Mouse (Mus musculus) limb, embryonic 12.5 days (tissue): ENCODE measurements around the gene Cela1. TPM values are rescaled to one million over a fixed set of nuclear protein-coding genes. Genes with fewer than 3 reads are reported as not detected.
A peak's percentile ranks its signal among the peaks of the same experiment; 100 is the strongest.

Source experiments
- ATAC-seq: fragments of 200-750 bp; cut with Nextera tagmentation; 2 replicates; pipeline ENCODE4 v1.8.0; 2017; ENCODE audit warnings: low read depth, moderate TSS enrichment; ENCODE audit not compliant: insufficient number of reproducible peaks, insufficient read depth, low FRiP score, low TSS enrichment
- H3K27ac ChIP-seq: fragments of 300-500 bp; sonication (generic); 2 replicates; pipeline ENCODE4 v1.5.1; 2016; ENCODE audit warnings: mild to moderate bottlenecking, moderate library complexity
- H3K27me3 ChIP-seq: fragments of 300-500 bp; sonication (generic); 2 replicates; pipeline ENCODE4 v1.6.1; 2016; ENCODE audit warnings: mild to moderate bottlenecking, moderate library complexity
- H3K36me3 ChIP-seq: fragments of 300-500 bp; sonication (generic); 2 replicates; pipeline ENCODE4 v1.6.1; 2016; ENCODE audit warnings: mild to moderate bottlenecking, moderate library complexity
- H3K4me1 ChIP-seq: fragments of 300-500 bp; sonication (generic); replicated peaks from 2 replicates; pipeline ENCODE4 v1.6.1; 2016
- H3K4me2 ChIP-seq: fragments of 300-500 bp; sonication (generic); 2 replicates; pipeline ENCODE4 v1.6.1; 2016; ENCODE audit warnings: mild to moderate bottlenecking, moderate library complexity
- H3K4me3 ChIP-seq: fragments of 300-500 bp; sonication (generic); replicated peaks from 2 replicates; pipeline ENCODE4 v1.5.1; 2016; ENCODE audit warnings: mild to moderate bottlenecking
- H3K9ac ChIP-seq: fragments of 300-500 bp; sonication (generic); replicated peaks from 2 replicates; pipeline ENCODE4 v1.6.1; 2016; ENCODE audit warnings: mild to moderate bottlenecking, moderate library complexity
- H3K9me3 ChIP-seq: fragments of 300-500 bp; sonication (generic); 2 replicates; pipeline ENCODE4 v1.6.1; 2016; ENCODE audit warnings: mild to moderate bottlenecking, moderate library complexity
- WGBS: fragments of 180-500 bp; shearing (Covaris S2); methylation state at CpG from one replicate; pipeline ENCODE4 v1.1.7; 2016; 5-methylcytosine and 5-hydroxymethylcytosine counted together
- polyA plus RNA-seq: library from polyadenylated mRNA; unstranded; fragments of >200 nt; fragmentation: Nextera tagmentation; extraction: Ambion mirVana; gene quantifications from 2 replicates; pipeline ENCODE4 v1.2.1, GENCODE M21; 2016

Cela1 gene
- polyA plus RNA-seq, 1 experiment from 2014 or later: 1.1 TPM

DNA sequence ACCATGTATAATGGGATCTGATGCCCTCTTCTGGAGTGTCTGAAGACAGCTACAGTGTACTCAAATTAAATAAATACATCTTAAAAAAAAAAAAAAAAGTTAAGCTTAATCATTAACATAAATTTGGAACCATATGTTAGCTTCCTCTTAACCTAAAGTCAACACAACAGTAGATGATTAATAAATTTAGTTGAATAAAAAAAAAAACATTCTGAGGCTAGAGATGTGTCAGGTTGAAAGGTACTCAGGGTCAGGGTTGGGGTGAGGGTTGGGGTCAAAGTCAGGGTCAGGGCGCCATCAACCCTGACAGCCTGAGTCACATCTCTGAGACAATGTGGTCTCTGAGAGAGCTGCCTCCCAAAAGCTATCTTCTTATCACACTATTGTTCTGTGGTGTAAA, 33.5 kb downstream of the Cela1 start:
- no peak overlapping the region for H3K4me3 ChIP-seq
- no peak overlapping the region for H3K4me2 ChIP-seq
- no peak for ATAC-seq
- WGBS: 85% methylated on average over 1 of the region's 1 CpGs
- no peaks in the 10 kb centered on the region for H3K9me3 ChIP-seq
- no peak overlapping the region for H3K27ac ChIP-seq
- H3K4me1 ChIP-seq: no peaks in the 10 kb centered on the region
- H3K36me3 ChIP-seq: no peaks in the 10 kb centered on the region
- no peak overlapping the region for H3K9ac ChIP-seq
- H3K27me3 ChIP-seq: no peaks in the 10 kb centered on the region; the same call in 1 of the 2 replicates

GRCm38 (mm10) chr15:100651610-100652009, 36.1 kb downstream of the Cela1 start:
- H3K4me2 ChIP-seq: no peak overlapping the region
- H3K27me3 ChIP-seq: no peaks in the 10 kb centered on the region
- H3K36me3 ChIP-seq: no peaks in the 10 kb centered on the region
- H3K27ac ChIP-seq: no peak overlapping the region
- 83% methylated on average over 9 of the region's 9 CpGs for WGBS
- no peaks in the 10 kb centered on the region for H3K4me1 ChIP-seq
- no peak overlapping the region for H3K4me3 ChIP-seq
- no peak overlapping the region for H3K9ac ChIP-seq
- ATAC-seq: no peak
- no peaks in the 10 kb centered on the region for H3K9me3 ChIP-seq

DNA sequence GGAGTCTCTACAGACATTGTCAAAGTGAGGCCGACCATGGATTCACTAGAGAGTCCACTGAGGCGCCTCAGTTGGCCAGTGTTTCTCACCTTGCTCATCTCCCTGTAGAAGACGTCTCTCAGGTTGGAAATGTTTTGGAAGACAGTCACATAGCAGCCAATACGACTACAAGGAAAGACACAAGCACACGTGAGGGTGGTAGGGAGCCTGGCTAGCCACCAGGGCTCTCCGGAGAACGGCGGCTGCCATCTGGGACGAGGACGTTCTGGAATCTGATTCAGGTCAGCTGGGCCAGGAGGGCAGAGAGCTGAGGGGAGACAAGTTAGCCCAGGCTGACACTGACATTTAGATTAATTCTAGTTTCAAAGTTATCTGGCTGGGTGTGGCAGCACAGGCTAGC, 37.6 kb downstream of the Cela1 start:
- ATAC-seq: no peak
- no peak overlapping the region for H3K27ac ChIP-seq
- H3K4me1 ChIP-seq: no peaks in the 10 kb centered on the region
- no peaks in the 10 kb centered on the region for H3K27me3 ChIP-seq
- H3K9me3 ChIP-seq: no peaks in the 10 kb centered on the region
- 82% methylated on average over 10 of the region's 10 CpGs for WGBS
- no peak overlapping the region for H3K4me3 ChIP-seq
- no peak overlapping the region for H3K4me2 ChIP-seq
- no peak overlapping the region for H3K9ac ChIP-seq
- no peaks in the 10 kb centered on the region for H3K36me3 ChIP-seq

DNA sequence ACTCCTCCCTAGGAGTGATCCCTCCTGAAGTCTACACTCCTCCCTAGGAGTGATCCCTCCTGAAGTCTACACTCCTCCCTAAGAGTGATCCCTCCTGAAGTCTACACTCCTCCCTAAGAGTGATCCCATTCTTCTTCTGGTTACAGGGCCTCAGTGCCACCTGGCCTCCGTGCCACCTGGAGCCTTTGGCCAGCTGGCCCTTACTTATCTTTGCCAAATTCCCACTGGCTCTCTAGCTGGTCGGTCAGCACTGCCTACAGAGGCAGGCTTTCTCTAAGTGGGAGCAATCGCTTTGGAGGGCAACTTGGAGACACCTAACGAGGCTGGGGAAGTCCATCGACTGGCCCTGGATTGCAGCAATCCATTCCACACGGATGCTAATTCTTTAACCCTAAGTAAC, 41.6 kb downstream of the Cela1 start:
- no peak overlapping the region for H3K27ac ChIP-seq
- H3K36me3 ChIP-seq: no peaks in the 10 kb centered on the region
- H3K4me3 ChIP-seq: no peak overlapping the region
- H3K9ac ChIP-seq: no peak overlapping the region
- H3K4me2 ChIP-seq: no peak overlapping the region
- no peaks in the 10 kb centered on the region for H3K27me3 ChIP-seq
- H3K9me3 ChIP-seq: no peaks in the 10 kb centered on the region
- no peaks in the 10 kb centered on the region for H3K4me1 ChIP-seq
- no peak for ATAC-seq
- WGBS: 69% methylated on average over 6 of the region's 6 CpGs

- Histone ChIP-seq H3K9me3 (no peaks in the 10 kb centered on the region), H3K36me3 (no peaks in the 10 kb centered on the region)
- ATAC-seq: no peak
Observed at GRCm38 (mm10) chr15:100642451-100642850, 45.3 kb downstream of the Cela1 start.

DNA sequence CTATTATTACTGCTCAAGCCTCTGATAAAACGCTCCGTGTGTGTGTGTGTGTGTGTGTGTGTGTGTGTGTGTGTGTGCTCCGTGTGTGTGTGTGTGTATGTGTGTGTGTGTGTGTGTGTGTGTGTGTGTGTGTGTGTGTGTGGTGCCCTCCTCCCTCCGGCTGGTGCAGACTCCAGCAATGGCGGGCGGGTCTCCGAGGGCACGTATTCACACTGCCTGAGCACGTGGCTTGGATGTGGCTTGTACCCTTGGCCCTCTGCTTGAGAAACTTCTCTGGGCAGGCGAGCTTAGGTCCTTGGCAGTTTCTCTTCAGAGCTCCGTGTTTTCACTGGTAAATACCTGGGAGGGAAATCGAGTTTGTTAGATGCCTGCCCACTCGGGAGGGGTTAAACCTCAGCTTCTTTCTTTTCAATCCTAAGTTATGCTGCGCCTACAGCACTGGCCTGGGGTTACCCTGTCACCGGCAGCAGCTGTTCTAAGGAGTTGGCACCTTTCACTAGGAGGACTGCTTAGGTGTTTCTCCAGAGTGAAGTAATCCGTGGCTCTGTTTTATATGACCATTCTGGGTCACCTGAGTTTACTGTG, 46.4 kb downstream of the Cela1 start:
- no peaks in the 10 kb centered on the region for H3K9me3 ChIP-seq
- no peaks in the 10 kb centered on the region for H3K36me3 ChIP-seq
- peaks cover 15% of the 10 kb centered on the region for H3K4me1 ChIP-seq
- H3K27me3 ChIP-seq: peaks cover 43% of the 10 kb centered on the region
- WGBS: 69% methylated on average over 16 of the region's 16 CpGs
- no peak overlapping the region for H3K4me3 ChIP-seq
- no peak overlapping the region for H3K27ac ChIP-seq
- no peak overlapping the region for H3K9ac ChIP-seq
- ATAC-seq: no peak
- no peak overlapping the region for H3K4me2 ChIP-seq

More at GRCm38 (mm10) chr15:100642451-100642850, 45.3 kb downstream of the Cela1 start:
- peaks cover 4% of the 10 kb centered on the region; the same call in 1 of the 2 replicates for H3K4me1 ChIP-seq
- H3K4me2 ChIP-seq: no peak overlapping the region
- H3K9ac ChIP-seq: no peak overlapping the region
- 92% methylated on average over 7 of the region's 7 CpGs for WGBS
- no peak overlapping the region for H3K4me3 ChIP-seq
- H3K27me3 ChIP-seq: peaks cover 31% of the 10 kb centered on the region
- H3K27ac ChIP-seq: no peak overlapping the region

DNA sequence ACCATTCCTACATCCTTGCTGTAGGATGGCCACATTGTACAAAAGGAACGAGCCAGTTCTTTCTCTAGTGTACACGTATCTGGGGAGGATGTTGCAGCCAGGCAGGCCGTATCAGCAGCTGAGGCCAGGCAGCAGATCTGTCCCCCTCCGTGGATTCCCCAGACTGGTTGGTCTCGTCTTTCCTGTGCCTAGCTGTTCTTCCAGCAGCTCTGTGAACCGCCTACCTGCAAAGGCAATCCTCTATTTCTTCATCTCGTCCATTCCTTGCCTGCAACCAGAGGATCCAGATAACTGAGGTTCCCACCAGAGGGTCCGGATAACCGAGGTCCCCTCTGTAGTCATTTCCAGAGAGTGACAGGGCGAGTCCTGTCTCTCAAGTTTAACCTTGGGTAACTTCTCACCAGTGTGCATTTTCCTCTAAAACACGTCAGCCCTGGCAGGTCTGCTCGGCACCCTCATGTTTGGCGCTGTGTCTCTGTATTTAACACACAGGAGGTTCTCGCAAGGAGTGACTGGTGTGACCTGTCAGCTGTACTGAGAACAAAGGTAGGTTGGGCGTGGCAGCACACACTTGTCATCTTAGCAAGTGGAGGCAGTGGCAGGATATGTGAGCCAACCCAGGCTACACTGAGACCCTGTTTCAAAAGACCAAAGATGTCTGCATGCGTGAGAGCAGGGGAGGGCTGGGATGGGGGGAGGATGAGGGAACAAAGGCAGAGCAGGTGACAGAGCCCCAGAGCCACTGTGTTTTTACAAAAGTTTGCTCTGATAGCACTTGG, 47.6 kb downstream of the Cela1 start:
- Histone ChIP-seq H3K9ac (no peak overlapping the region), H3K9me3 (no peaks in the 10 kb centered on the region), H3K27me3 (peaks cover 54% of the 10 kb centered on the region), H3K4me1 (peaks cover 24% of the 10 kb centered on the region), H3K36me3 (no peaks in the 10 kb centered on the region), H3K4me2 (no peak overlapping the region), H3K4me3 (no peak overlapping the region), H3K27ac (no peak overlapping the region)
- 73% methylated on average over 16 of the region's 16 CpGs for WGBS
- ATAC-seq: no peak

- H3K4me1 ChIP-seq: peaks cover 26% of the 10 kb centered on the region
Observed at GRCm38 (mm10) chr15:100637661-100638060, 50.1 kb downstream of the Cela1 start.

GRCm38 (mm10) chr15:100636700-100637501, 50.8 kb downstream of the Cela1 start, which contains the start of gene Smagp:
Gene Smagp, minus strand, starts transcription at chr15:100636940.
- no peak within 1 kb of the TSS for H3K27ac ChIP-seq
- H3K4me2 ChIP-seq: peak within 1 kb of the TSS; percentile 97
- H3K9ac ChIP-seq: peak within 1 kb of the TSS; percentile 56
- H3K9me3 ChIP-seq: no peaks in the 10 kb centered on the region
- H3K27me3 ChIP-seq: peaks cover 78% of the 10 kb centered on the region
- peak within 1 kb of the TSS; percentile 57 for H3K4me3 ChIP-seq
- no peak for ATAC-seq
- WGBS: under 1% methylated on average over 73 of the region's 77 CpGs
- peaks cover 26% of the 10 kb centered on the region for H3K4me1 ChIP-seq
- no peaks in the 10 kb centered on the region for H3K36me3 ChIP-seq

More at GRCm38 (mm10) chr15:100637661-100638060, 50.1 kb downstream of the Cela1 start:
- Histone ChIP-seq H3K4me2 (peak overlapping the region; percentile 97; the same call in 1 of the 2 replicates), H3K9ac (no peak overlapping the region), H3K27me3 (peaks cover 76% of the 10 kb centered on the region), H3K4me3 (0 out of 2 replicates have a peak overlapping the region, but pooled peaks have one; percentile 57), H3K27ac (no peak overlapping the region), H3K36me3 (no peaks in the 10 kb centered on the region), H3K9me3 (no peaks in the 10 kb centered on the region)
- 22% methylated on average over 6 of the region's 6 CpGs for WGBS
- ATAC-seq: no peak

GRCm38 (mm10) chr15:100635851-100636645, 51.7 kb downstream of the Cela1 start:
- Histone ChIP-seq H3K4me1 (peaks cover 25% of the 10 kb centered on the region), H3K9me3 (no peaks in the 10 kb centered on the region), H3K27me3 (peaks cover 78% of the 10 kb centered on the region), H3K9ac (peak overlapping the region; percentile 56), H3K4me3 (peak overlapping the region; percentile 57), H3K27ac (no peak overlapping the region), H3K36me3 (no peaks in the 10 kb centered on the region), H3K4me2 (peak overlapping the region; percentile 97)
- ATAC-seq: no peak
- WGBS: 2% methylated on average over 38 of the region's 38 CpGs
